Comparison of ENCODE assay signal across 1 mouse cellular context in genomic region chr11:98400161-98400726, GRCm38 (mm10).
TF ChIP-seq lines count a peak whose summit lies in the region.

Gene Pgap3, minus strand, starts transcription at chr11:98400490.

TF ChIP-seq in CH12.LX, 34 proteins besides CTCF, POLR2A, EP300 and RAD21 (continued from another document):
- peak; percentile 48; the same call in 1 of the 2 replicates for TF ChIP-seq UBTF (IDR thresholded peaks at IDR 0.05; ENCODE audit: low read depth, low read length)
- peak; percentile 83 for TF ChIP-seq ZMIZ1 (IDR thresholded peaks at IDR 0.05; ENCODE audit: low read depth, low read length)
- TF ChIP-seq IRF4 (IDR thresholded peaks at IDR 0.05; ENCODE audit: low read depth, low read length): peak; percentile 80
- peak; percentile 29; the same call in 1 of the 2 replicates for TF ChIP-seq ETS1 (conservative IDR thresholded peaks at IDR 0.05; ENCODE audit: low read depth, low read length)
- TF ChIP-seq SIN3A (IDR thresholded peaks at IDR 0.05; ENCODE audit: low read length): peak; percentile 89
- peak; percentile 70; the same call in 1 of the 2 replicates for TF ChIP-seq NELFE (IDR thresholded peaks at IDR 0.05; ENCODE audit: low read depth, low read length)
- TF ChIP-seq HCFC1 (IDR thresholded peaks at IDR 0.05; ENCODE audit: low read depth, low read length): peak; percentile 92
- TF ChIP-seq MXI1 (IDR thresholded peaks at IDR 0.05; ENCODE audit: low read depth, low read length): peak; percentile 83; the same call in 1 of the 2 replicates
- no peak for TF ChIP-seq BHLHE40 (IDR thresholded peaks at IDR 0.05; ENCODE audit: low read depth, low read length)
- TF ChIP-seq ZNF384 (IDR thresholded peaks at IDR 0.05; ENCODE audit: low read depth, low read length): no peak
- no peak; the same call in 1 of the 2 replicates for TF ChIP-seq JUND (conservative IDR thresholded peaks at IDR 0.05; ENCODE audit: low read depth, low read length)
- no peak for TF ChIP-seq RCOR1 (conservative IDR thresholded peaks at IDR 0.05; ENCODE audit: low read depth, low read length)
- TF ChIP-seq ZKSCAN1 (IDR thresholded peaks at IDR 0.05; ENCODE audit: borderline replicate concordance, low read depth, low read length): no peak
- TF ChIP-seq MAFK (IDR thresholded peaks at IDR 0.05; ENCODE audit: insufficient replicate concordance, low read length): no peak
- no peak for TF ChIP-seq USF1 (IDR thresholded peaks at IDR 0.05; ENCODE audit: low read depth, low read length)
- TF ChIP-seq ZC3H11A (IDR thresholded peaks at IDR 0.05; ENCODE audit: low read depth, low read length): no peak
- peak; percentile 64; the same call in 1 of the 2 replicates for TF ChIP-seq TBP (conservative IDR thresholded peaks at IDR 0.05; ENCODE audit: low read depth, low read length)
- peak; percentile 75 for TF ChIP-seq NRF1 (IDR thresholded peaks at IDR 0.05; ENCODE audit: low read depth, low read length)
- peak; percentile 58; the same call in 1 of the 2 replicates for TF ChIP-seq MAX (IDR thresholded peaks at IDR 0.05; ENCODE audit: low read length)
